Mouse (Mus musculus): ENCODE measurements around the gene Psmb9. TPM values are rescaled to one million over a fixed set of nuclear protein-coding genes. Genes with fewer than 3 reads are reported as not detected.

Gene Psmb9
- polyA plus RNA-seq, 1 experiment from 2014 or later = 7.7 TPM

DNA sequence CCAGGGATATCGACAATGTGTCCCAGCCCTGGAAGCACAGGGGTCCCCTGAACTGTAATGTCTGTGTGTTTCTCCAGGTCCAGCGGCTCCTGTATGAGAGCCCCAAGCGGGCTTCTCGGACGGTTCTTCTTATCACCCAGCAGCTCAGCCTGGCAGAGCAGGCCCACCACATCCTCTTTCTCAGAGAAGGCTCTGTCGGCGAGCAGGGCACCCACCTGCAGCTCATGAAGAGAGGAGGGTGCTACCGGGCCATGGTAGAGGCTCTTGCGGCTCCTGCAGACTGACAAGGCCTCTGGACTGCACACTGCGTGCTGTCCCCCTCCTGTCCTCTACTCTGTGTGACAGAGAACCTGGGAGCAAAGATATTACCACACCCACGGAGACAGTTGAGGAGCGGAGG lies 8.9 kb upstream of the Psmb9 start:
- ATAC-seq (ENCODE audit: insufficient read depth, low FRiP score) = no peak
- H3K27ac ChIP-seq (ENCODE audit: low read length) = no peak overlapping the region
- H3K27me3 ChIP-seq (ENCODE audit: control insufficient read depth, insufficient read depth, low read length) = peaks cover 38% of the 10 kb centered on the region
- no peak overlapping the region for H3K4me2 ChIP-seq (ENCODE audit: low read depth, low read length)
- H3K4me1 ChIP-seq (ENCODE audit: control insufficient read depth, insufficient read depth, low read length) = peaks cover 10% of the 10 kb centered on the region
- H3K9ac ChIP-seq (ENCODE audit: low read length) = no peak overlapping the region
- no peaks in the 10 kb centered on the region for H3K36me3 ChIP-seq (ENCODE audit: control insufficient read depth, insufficient read depth, low read length)
- 36% methylated on average over 12 of the region's 12 CpGs for WGBS
- no peak overlapping the region for H3K4me3 ChIP-seq (replicated peaks; ENCODE audit: low read length)
- H3K9me3 ChIP-seq (replicated peaks; ENCODE audit: control insufficient read depth, low read length) = no peaks in the 10 kb centered on the region

DNA sequence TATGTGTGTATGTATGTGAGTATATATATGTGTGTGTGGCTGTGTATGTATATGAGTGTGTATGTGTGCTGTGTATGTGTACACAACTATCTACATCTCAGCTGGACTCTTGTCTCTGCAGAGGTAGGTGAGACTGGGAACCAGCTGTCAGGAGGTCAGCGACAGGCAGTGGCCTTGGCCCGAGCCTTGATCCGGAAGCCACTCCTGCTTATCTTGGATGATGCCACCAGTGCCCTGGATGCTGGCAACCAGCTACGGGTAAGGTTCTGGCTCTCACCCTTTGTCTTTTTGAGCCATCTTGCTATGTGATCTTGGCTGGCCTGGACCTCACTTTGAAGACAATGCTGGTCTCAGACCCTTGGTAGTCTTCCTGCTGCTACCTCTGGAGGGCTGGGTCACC lies 7.2 kb upstream of the Psmb9 start:
- no peak overlapping the region for H3K4me3 ChIP-seq (replicated peaks; ENCODE audit: low read length)
- 89% methylated on average over 4 of the region's 4 CpGs for WGBS
- H3K4me1 ChIP-seq (ENCODE audit: control insufficient read depth, insufficient read depth, low read length) = peaks cover 10% of the 10 kb centered on the region
- H3K9ac ChIP-seq (ENCODE audit: low read length) = no peak overlapping the region
- no peak for ATAC-seq (ENCODE audit: insufficient read depth, low FRiP score)
- no peaks in the 10 kb centered on the region for H3K9me3 ChIP-seq (replicated peaks; ENCODE audit: control insufficient read depth, low read length)
- H3K36me3 ChIP-seq (ENCODE audit: control insufficient read depth, insufficient read depth, low read length) = no peaks in the 10 kb centered on the region
- no peak overlapping the region for H3K4me2 ChIP-seq (ENCODE audit: low read depth, low read length)
- peaks cover 39% of the 10 kb centered on the region for H3K27me3 ChIP-seq (ENCODE audit: control insufficient read depth, insufficient read depth, low read length)
- H3K27ac ChIP-seq (ENCODE audit: low read length) = no peak overlapping the region

DNA sequence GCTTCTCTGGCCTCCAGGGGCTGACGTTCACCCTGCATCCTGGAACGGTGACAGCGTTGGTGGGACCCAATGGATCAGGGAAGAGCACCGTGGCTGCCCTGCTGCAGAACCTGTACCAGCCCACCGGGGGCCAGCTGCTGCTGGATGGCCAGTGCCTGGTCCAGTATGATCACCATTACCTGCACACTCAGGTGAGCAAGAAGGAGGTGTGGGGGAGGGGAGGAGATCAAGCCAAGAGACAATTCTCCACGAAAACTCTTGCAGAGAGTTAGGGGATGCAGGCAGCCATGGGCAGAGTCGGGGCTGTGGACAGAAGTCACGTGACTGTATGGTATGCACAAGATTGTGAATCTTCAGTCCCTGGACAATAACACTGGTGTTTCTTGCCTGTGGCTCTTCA lies 5.9 kb upstream of the Psmb9 start:
- ATAC-seq (ENCODE audit: insufficient read depth, low FRiP score) = no peak
- H3K9ac ChIP-seq (ENCODE audit: low read length) = no peak overlapping the region
- H3K4me1 ChIP-seq (ENCODE audit: control insufficient read depth, insufficient read depth, low read length) = peaks cover 10% of the 10 kb centered on the region
- peaks cover 31% of the 10 kb centered on the region for H3K27me3 ChIP-seq (ENCODE audit: control insufficient read depth, insufficient read depth, low read length)
- no peak overlapping the region for H3K4me3 ChIP-seq (replicated peaks; ENCODE audit: low read length)
- 51% methylated on average over 8 of the region's 8 CpGs for WGBS
- no peaks in the 10 kb centered on the region for H3K9me3 ChIP-seq (replicated peaks; ENCODE audit: control insufficient read depth, low read length)
- H3K27ac ChIP-seq (ENCODE audit: low read length) = no peak overlapping the region
- H3K36me3 ChIP-seq (ENCODE audit: control insufficient read depth, insufficient read depth, low read length) = no peaks in the 10 kb centered on the region
- no peak overlapping the region for H3K4me2 ChIP-seq (ENCODE audit: low read depth, low read length)

DNA sequence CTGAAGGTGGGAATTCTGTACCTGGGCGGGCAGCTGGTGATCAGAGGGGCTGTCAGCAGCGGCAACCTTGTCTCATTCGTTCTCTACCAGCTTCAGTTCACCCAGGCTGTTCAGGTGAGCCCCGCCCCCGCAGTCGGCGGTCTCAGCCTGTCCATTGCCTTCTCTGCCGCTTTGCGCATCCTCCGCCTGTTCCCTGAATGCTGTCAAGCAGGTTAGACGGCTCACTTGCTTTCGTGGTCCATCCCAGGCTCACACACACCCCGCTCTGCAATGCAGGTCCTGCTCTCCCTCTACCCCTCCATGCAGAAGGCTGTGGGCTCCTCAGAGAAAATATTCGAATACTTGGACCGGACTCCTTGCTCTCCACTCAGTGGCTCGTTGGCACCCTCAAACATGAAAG lies 5.3 kb upstream of the Psmb9 start:
- H3K4me2 ChIP-seq (ENCODE audit: low read depth, low read length) = no peak overlapping the region
- no peak overlapping the region for H3K4me3 ChIP-seq (replicated peaks; ENCODE audit: low read length)
- no peaks in the 10 kb centered on the region for H3K36me3 ChIP-seq (ENCODE audit: control insufficient read depth, insufficient read depth, low read length)
- no peak for ATAC-seq (ENCODE audit: insufficient read depth, low FRiP score)
- 25% methylated on average over 16 of the region's 16 CpGs for WGBS
- H3K9ac ChIP-seq (ENCODE audit: low read length) = no peak overlapping the region
- H3K27me3 ChIP-seq (ENCODE audit: control insufficient read depth, insufficient read depth, low read length) = peaks cover 28% of the 10 kb centered on the region
- no peak overlapping the region for H3K27ac ChIP-seq (ENCODE audit: low read length)
- H3K9me3 ChIP-seq (replicated peaks; ENCODE audit: control insufficient read depth, low read length) = no peaks in the 10 kb centered on the region
- peaks cover 8% of the 10 kb centered on the region for H3K4me1 ChIP-seq (ENCODE audit: control insufficient read depth, insufficient read depth, low read length)

DNA sequence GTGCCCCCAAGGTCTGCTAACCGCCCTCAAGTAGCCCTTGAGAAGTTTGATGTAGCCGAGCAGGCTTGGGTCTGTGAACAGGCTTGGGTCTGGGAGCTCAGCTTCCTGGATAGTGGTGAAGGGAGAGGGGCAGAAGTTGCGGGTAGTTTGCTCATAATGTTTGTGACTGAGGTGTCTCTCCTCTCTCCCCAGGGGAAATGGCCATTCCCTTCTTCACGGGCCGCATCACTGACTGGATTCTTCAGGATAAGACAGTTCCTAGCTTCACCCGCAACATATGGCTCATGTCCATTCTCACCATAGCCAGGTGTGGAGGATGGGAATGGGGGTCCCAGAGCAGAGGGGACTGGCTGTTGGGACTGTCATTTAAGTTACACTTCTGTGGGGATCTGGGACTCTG lies 1.4 kb upstream of the Psmb9 start:
- Histone ChIP-seq H3K4me3 (replicated peaks; ENCODE audit: low read length) (no peak overlapping the region), H3K27ac (ENCODE audit: low read length) (no peak overlapping the region), H3K4me1 (ENCODE audit: control insufficient read depth, insufficient read depth, low read length) (peaks cover 8% of the 10 kb centered on the region; the same call in 1 of the 2 replicates), H3K4me2 (ENCODE audit: low read depth, low read length) (no peak overlapping the region), H3K27me3 (ENCODE audit: control insufficient read depth, insufficient read depth, low read length) (peaks cover 22% of the 10 kb centered on the region), H3K36me3 (ENCODE audit: control insufficient read depth, insufficient read depth, low read length) (no peaks in the 10 kb centered on the region), H3K9ac (ENCODE audit: low read length) (no peak overlapping the region), H3K9me3 (replicated peaks; ENCODE audit: control insufficient read depth, low read length) (no peaks in the 10 kb centered on the region)
- 67% methylated on average over 6 of the region's 6 CpGs for WGBS
- no peak for ATAC-seq (ENCODE audit: insufficient read depth, low FRiP score)

DNA sequence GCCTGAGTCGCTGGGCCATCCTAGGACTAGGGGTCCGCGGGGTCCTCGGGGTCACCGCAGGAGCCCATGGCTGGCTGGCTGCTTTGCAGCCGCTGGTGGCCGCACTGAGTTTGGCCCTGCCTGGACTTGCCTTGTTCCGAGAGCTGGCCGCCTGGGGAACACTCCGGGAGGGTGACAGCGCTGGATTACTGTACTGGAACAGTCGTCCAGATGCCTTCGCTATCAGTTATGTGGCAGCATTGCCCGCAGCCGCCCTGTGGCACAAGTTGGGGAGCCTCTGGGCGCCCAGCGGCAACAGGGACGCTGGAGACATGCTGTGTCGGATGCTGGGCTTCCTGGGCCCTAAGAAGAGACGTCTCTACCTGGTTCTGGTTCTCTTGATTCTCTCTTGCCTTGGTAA lies 446 bp upstream of the Psmb9 start:
- Histone ChIP-seq H3K9ac (ENCODE audit: low read length) (peak overlapping the region; percentile 81), H3K36me3 (ENCODE audit: control insufficient read depth, insufficient read depth, low read length) (no peaks in the 10 kb centered on the region), H3K27me3 (ENCODE audit: control insufficient read depth, insufficient read depth, low read length) (peaks cover 17% of the 10 kb centered on the region), H3K9me3 (replicated peaks; ENCODE audit: control insufficient read depth, low read length) (no peaks in the 10 kb centered on the region), H3K4me2 (ENCODE audit: low read depth, low read length) (peak overlapping the region; percentile 99), H3K27ac (ENCODE audit: low read length) (peak overlapping the region; percentile 71), H3K4me3 (replicated peaks; ENCODE audit: low read length) (peak overlapping the region; percentile 56), H3K4me1 (ENCODE audit: control insufficient read depth, insufficient read depth, low read length) (peaks cover 8% of the 10 kb centered on the region; the same call in 1 of the 2 replicates)
- 3% methylated on average over 20 of the region's 20 CpGs for WGBS
- peak; percentile 15; the same call in 1 of the 2 replicates for ATAC-seq (ENCODE audit: insufficient read depth, low FRiP score)

DNA sequence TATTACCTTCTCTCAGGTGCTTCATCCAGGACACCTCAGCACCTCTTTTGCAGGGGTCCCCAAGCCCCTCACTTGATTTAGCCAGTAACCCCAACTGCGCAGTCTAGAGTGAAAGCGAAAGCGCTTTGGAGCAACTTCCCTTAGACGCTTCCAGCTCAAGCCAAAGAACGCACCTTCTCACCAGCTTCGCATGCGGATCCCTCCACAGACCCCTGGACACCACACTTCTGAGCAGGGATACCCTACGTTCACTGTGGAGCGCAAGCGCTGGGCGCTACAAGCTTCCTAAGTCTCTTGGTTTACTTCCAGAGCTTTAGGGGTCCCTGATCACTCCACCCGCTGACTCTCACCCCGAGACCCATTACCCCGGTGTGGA lies 691 bp downstream of the Psmb9 start:
- peaks cover 17% of the 10 kb centered on the region for H3K27me3 ChIP-seq (ENCODE audit: control insufficient read depth, insufficient read depth, low read length)
- H3K9me3 ChIP-seq (replicated peaks; ENCODE audit: control insufficient read depth, low read length) = no peaks in the 10 kb centered on the region
- H3K9ac ChIP-seq (ENCODE audit: low read length) = peak overlapping the region; percentile 81
- H3K27ac ChIP-seq (ENCODE audit: low read length) = no peak overlapping the region; the same call in 1 of the 2 replicates
- H3K4me1 ChIP-seq (ENCODE audit: control insufficient read depth, insufficient read depth, low read length) = peaks cover 8% of the 10 kb centered on the region; the same call in 1 of the 2 replicates
- peak overlapping the region; percentile 99 for H3K4me2 ChIP-seq (ENCODE audit: low read depth, low read length)
- peak overlapping the region; percentile 56 for H3K4me3 ChIP-seq (replicated peaks; ENCODE audit: low read length)
- no peak; the same call in 1 of the 2 replicates for ATAC-seq (ENCODE audit: insufficient read depth, low FRiP score)
- H3K36me3 ChIP-seq (ENCODE audit: control insufficient read depth, insufficient read depth, low read length) = no peaks in the 10 kb centered on the region
- WGBS = 5% methylated on average over 14 of the region's 14 CpGs

DNA sequence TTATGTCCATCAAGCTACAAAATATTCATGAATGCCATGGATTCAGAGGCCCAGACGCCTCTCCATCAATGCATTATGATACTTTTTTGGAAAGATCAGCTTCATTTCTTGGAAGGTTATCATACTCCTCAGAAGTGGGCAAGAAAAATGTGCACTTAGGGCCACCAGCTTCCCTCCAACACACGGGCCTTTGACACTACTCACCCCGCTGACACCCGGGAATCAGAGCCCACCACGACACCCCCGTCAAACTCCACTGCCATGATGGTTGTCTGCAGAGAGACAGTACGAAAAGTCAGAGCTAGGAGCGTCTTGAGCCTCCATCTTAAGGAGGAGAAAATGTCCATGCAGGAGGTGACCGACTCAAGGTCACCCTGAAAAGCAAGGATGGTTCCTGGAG lies 2.0 kb downstream of the Psmb9 start:
- peaks cover 8% of the 10 kb centered on the region; the same call in 1 of the 2 replicates for H3K4me1 ChIP-seq (ENCODE audit: control insufficient read depth, insufficient read depth, low read length)
- no peak overlapping the region for H3K4me2 ChIP-seq (ENCODE audit: low read depth, low read length)
- H3K27me3 ChIP-seq (ENCODE audit: control insufficient read depth, insufficient read depth, low read length) = peaks cover 9% of the 10 kb centered on the region; the same call in 1 of the 2 replicates
- WGBS = 90% methylated on average over 9 of the region's 9 CpGs
- no peak for ATAC-seq (ENCODE audit: insufficient read depth, low FRiP score)
- no peak overlapping the region for H3K4me3 ChIP-seq (replicated peaks; ENCODE audit: low read length)
- H3K27ac ChIP-seq (ENCODE audit: low read length) = no peak overlapping the region
- H3K36me3 ChIP-seq (ENCODE audit: control insufficient read depth, insufficient read depth, low read length) = no peaks in the 10 kb centered on the region
- no peaks in the 10 kb centered on the region for H3K9me3 ChIP-seq (replicated peaks; ENCODE audit: control insufficient read depth, low read length)
- H3K9ac ChIP-seq (ENCODE audit: low read length) = no peak overlapping the region

DNA sequence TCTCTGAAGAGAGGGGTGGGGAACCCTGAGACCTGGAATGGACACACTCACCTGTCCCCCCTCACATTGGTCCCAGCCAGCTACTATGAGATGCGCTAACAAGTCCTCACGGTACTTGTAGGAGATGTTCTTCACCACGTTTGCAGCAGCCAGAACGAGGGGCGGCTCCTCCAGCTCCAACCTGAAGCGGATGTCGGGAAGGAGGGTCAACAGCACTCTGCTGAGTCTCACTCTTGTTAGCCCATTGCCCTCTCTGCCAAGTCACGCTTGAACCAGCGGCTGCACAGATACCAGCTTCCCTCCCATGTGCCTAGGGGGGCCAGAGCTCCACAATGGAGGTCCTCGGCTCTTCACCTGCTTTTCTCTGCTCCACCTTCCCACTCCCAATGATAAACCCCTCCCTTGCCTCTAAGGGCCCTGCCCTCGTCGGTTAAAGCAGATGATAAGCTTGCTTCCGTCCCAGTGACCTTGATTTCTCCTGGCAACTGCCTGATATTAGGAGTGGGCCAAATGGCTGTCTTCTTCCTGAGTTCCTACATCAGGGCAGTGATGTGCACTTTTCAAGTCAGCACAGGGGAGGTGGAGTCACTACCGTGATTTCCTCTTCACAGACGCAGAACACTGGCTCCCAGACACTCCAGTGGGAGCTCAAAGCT lies 3.9 kb downstream of the Psmb9 start:
- no peaks in the 10 kb centered on the region for H3K36me3 ChIP-seq (ENCODE audit: control insufficient read depth, insufficient read depth, low read length)
- no peak overlapping the region for H3K4me3 ChIP-seq (replicated peaks; ENCODE audit: low read length)
- no peak overlapping the region for H3K4me2 ChIP-seq (ENCODE audit: low read depth, low read length)
- H3K27me3 ChIP-seq (ENCODE audit: control insufficient read depth, insufficient read depth, low read length) = peaks cover 9% of the 10 kb centered on the region; the same call in 1 of the 2 replicates
- no peak overlapping the region for H3K9ac ChIP-seq (ENCODE audit: low read length)
- peaks cover 8% of the 10 kb centered on the region; the same call in 1 of the 2 replicates for H3K4me1 ChIP-seq (ENCODE audit: control insufficient read depth, insufficient read depth, low read length)
- no peak for ATAC-seq (ENCODE audit: insufficient read depth, low FRiP score)
- 69% methylated on average over 15 of the region's 15 CpGs for WGBS
- no peaks in the 10 kb centered on the region for H3K9me3 ChIP-seq (replicated peaks; ENCODE audit: control insufficient read depth, low read length)
- H3K27ac ChIP-seq (ENCODE audit: low read length) = no peak overlapping the region
